Mouse (Mus musculus) frontal cortex, postnatal 14 days (tissue): ENCODE data around the gene Smyd3.
"Not testable (repeated sequence)": the region's sequence is repeated elsewhere in the genome, so short reads cannot be mapped to it uniquely, and the experiment has no call there.

Experiments used
- DNase-seq, 2 experiments: peaks; one replicate each; pipeline ENCODE4 v3.0.0; 2022; ENCODE audit warnings: low spot score in 2 of 2

The Smyd3 gene

GRCm38 (mm10) chr1:179293772-179294353 lies 224.0 kb downstream of the Smyd3 start:
- DNase-seq: no peak

GRCm38 (mm10) chr1:179290181-179290580 lies 227.7 kb downstream of the Smyd3 start:
- not testable (repeated sequence) for DNase-seq

GRCm38 (mm10) chr1:179289744-179290143 lies 228.1 kb downstream of the Smyd3 start:
- no peak for DNase-seq

- no peak for DNase-seq
These were observed 231.1 kb downstream of the Smyd3 start for GRCm38 (mm10) chr1:179286748-179287147.

GRCm38 (mm10) chr1:179282821-179283220 lies 235.0 kb downstream of the Smyd3 start:
- no peak for DNase-seq

GRCm38 (mm10) chr1:179281401-179282121 lies 236.3 kb downstream of the Smyd3 start:
- no peak for DNase-seq

- DNase-seq: no peak
These were observed 238.7 kb downstream of the Smyd3 start for GRCm38 (mm10) chr1:179279116-179279515.

GRCm38 (mm10) chr1:179277346-179277745 lies 240.5 kb downstream of the Smyd3 start:
- DNase-seq: no peak

GRCm38 (mm10) chr1:179276866-179277265 lies 241.0 kb downstream of the Smyd3 start:
- no peak for DNase-seq

GRCm38 (mm10) chr1:179272926-179273325 lies 244.9 kb downstream of the Smyd3 start:
- DNase-seq: no peak

GRCm38 (mm10) chr1:179272351-179272750 lies 245.5 kb downstream of the Smyd3 start:
- DNase-seq: no peak

GRCm38 (mm10) chr1:179266936-179267335 lies 250.9 kb downstream of the Smyd3 start:
- no peak for DNase-seq

- peak in 1 of 2 experiments; percentile 10 for DNase-seq
These were observed 256.3 kb downstream of the Smyd3 start for GRCm38 (mm10) chr1:179261496-179261966.

GRCm38 (mm10) chr1:179255826-179256512 lies 261.9 kb downstream of the Smyd3 start:
- DNase-seq: no peak

GRCm38 (mm10) chr1:179254531-179254930 lies 263.3 kb downstream of the Smyd3 start:
- DNase-seq: no peak

- DNase-seq: no peak
These were observed 265.2 kb downstream of the Smyd3 start for GRCm38 (mm10) chr1:179252611-179253010.

- no peak for DNase-seq
These were observed 267.5 kb downstream of the Smyd3 start for GRCm38 (mm10) chr1:179250388-179250787.

GRCm38 (mm10) chr1:179243554-179243953 lies 274.3 kb downstream of the Smyd3 start:
- no peak for DNase-seq

GRCm38 (mm10) chr1:179240663-179241279 lies 277.1 kb downstream of the Smyd3 start:
- no peak for DNase-seq

GRCm38 (mm10) chr1:179238639-179239038 lies 279.2 kb downstream of the Smyd3 start:
- DNase-seq: no peak

- no peak for DNase-seq
These were observed 279.9 kb downstream of the Smyd3 start for GRCm38 (mm10) chr1:179237989-179238388.

GRCm38 (mm10) chr1:179236217-179236840 lies 281.5 kb downstream of the Smyd3 start:
- no peak for DNase-seq
